Mouse (Mus musculus) midbrain, embryonic 11.5 days (tissue): ENCODE data around the gene Galnt3. TPM values are rescaled to one million over a fixed set of nuclear protein-coding genes. Genes with fewer than 3 reads are reported as not detected.

Experiments
- ATAC-seq: fragments of 200-750 bp; cut with Nextera tagmentation; 2 replicates; pipeline ENCODE4 v1.8.0; 2017; ENCODE audit warnings: moderate TSS enrichment, moderate library complexity; ENCODE audit not compliant: low FRiP score
- DNase-seq: peaks from one replicate; pipeline ENCODE4 v3.0.0; 2015; ENCODE audit warnings: low spot score; ENCODE audit errors: missing footprints
- H3K27ac ChIP-seq: fragments of 300-500 bp; sonication (generic); 2 replicates; pipeline ENCODE4 v1.5.1; 2014; ENCODE audit warnings: low read depth, low read length
- H3K27me3 ChIP-seq: fragments of 300-500 bp; sonication (generic); 2 replicates; pipeline ENCODE4 v1.6.1; 2014; ENCODE audit warnings: mild to moderate bottlenecking, low read length, moderate library complexity, mixed read lengths; ENCODE audit not compliant: control insufficient read depth, insufficient read depth
- H3K36me3 ChIP-seq: fragments of 300-500 bp; sonication (generic); 2 replicates; pipeline ENCODE4 v1.6.1; 2014; ENCODE audit warnings: mild to moderate bottlenecking, low read length, moderate library complexity, mixed read lengths; ENCODE audit not compliant: control insufficient read depth, insufficient read depth
- H3K4me1 ChIP-seq: fragments of 300-500 bp; sonication (generic); 2 replicates; pipeline ENCODE4 v1.6.1; 2014; ENCODE audit warnings: low read length; ENCODE audit not compliant: control insufficient read depth, insufficient read depth
- H3K4me2 ChIP-seq: fragments of 300-500 bp; sonication (generic); 2 replicates; pipeline ENCODE4 v1.6.1; 2014; ENCODE audit warnings: mild to moderate bottlenecking, moderate library complexity
- H3K4me3 ChIP-seq: fragments of 300-500 bp; sonication (generic); 2 replicates; pipeline ENCODE4 v1.5.1; 2014; ENCODE audit warnings: low read depth, low read length
- H3K9ac ChIP-seq: fragments of 300-500 bp; sonication (generic); 2 replicates; pipeline ENCODE4 v1.6.1; 2014; ENCODE audit warnings: low read length
- H3K9me3 ChIP-seq: fragments of 300-500 bp; sonication (generic); 2 replicates; pipeline ENCODE4 v1.6.1; 2016; ENCODE audit warnings: low read length; ENCODE audit not compliant: control insufficient read depth
- WGBS: fragments of 180-500 bp; shearing (Covaris S2); extraction: QIAGEN DNeasy Blood & Tissue Kit; methylation state at CpG from one replicate; pipeline ENCODE4 v1.1.7; 2014; 5-methylcytosine and 5-hydroxymethylcytosine counted together
- polyA plus RNA-seq: library from polyadenylated mRNA; unstranded; fragments of >200 nt; fragmentation: Nextera tagmentation; extraction: Ambion mirVana; gene quantifications from 2 replicates; pipeline ENCODE4 v1.2.1, GENCODE M21; 2014

Gene Galnt3
- polyA plus RNA-seq, 1 experiment from 2014 or later = 1.1 TPM

- Histone ChIP-seq H3K27ac (no peak overlapping the region; the same call in 1 of the 2 replicates), H3K27me3 (no peaks in the 10 kb centered on the region), H3K4me3 (no peak overlapping the region), H3K4me2 (no peak overlapping the region), H3K9me3 (no peaks in the 10 kb centered on the region), H3K9ac (no peak overlapping the region), H3K36me3 (no peaks in the 10 kb centered on the region), H3K4me1 (peaks cover 15% of the 10 kb centered on the region)
- 75% methylated on average over 9 of the region's 9 CpGs for WGBS
- ATAC-seq (peak; percentile 61), DNase-seq (peak; percentile 91)
Observed at GRCm38 (mm10) chr2:66041917-66042419, 82.8 kb downstream of the Galnt3 start.

- ATAC-seq (no peak), DNase-seq (no peak)
- Histone ChIP-seq H3K27ac (peak overlapping the region; percentile 30; the same call in 1 of the 2 replicates), H3K36me3 (no peaks in the 10 kb centered on the region), H3K4me1 (peaks cover 15% of the 10 kb centered on the region), H3K27me3 (no peaks in the 10 kb centered on the region), H3K9me3 (no peaks in the 10 kb centered on the region), H3K9ac (no peak overlapping the region), H3K4me3 (no peak overlapping the region), H3K4me2 (no peak overlapping the region)
- 75% methylated on average over 21 of the region's 21 CpGs for WGBS
Observed at GRCm38 (mm10) chr2:66041203-66041916, 83.4 kb downstream of the Galnt3 start.

GRCm38 (mm10) chr2:66040611-66041010 is 84.2 kb downstream of the Galnt3 start:
- ATAC-seq (no peak), DNase-seq (no peak)
- Histone ChIP-seq H3K9ac (no peak overlapping the region), H3K4me3 (no peak overlapping the region), H3K4me1 (peaks cover 15% of the 10 kb centered on the region), H3K4me2 (no peak overlapping the region), H3K27me3 (no peaks in the 10 kb centered on the region), H3K27ac (no peak overlapping the region), H3K9me3 (no peaks in the 10 kb centered on the region), H3K36me3 (no peaks in the 10 kb centered on the region)

- Histone ChIP-seq H3K4me1 (peaks cover 3% of the 10 kb centered on the region; the same call in 1 of the 2 replicates), H3K27ac (no peak overlapping the region), H3K27me3 (no peaks in the 10 kb centered on the region), H3K4me3 (no peak overlapping the region), H3K4me2 (no peak overlapping the region), H3K36me3 (no peaks in the 10 kb centered on the region), H3K9me3 (no peaks in the 10 kb centered on the region), H3K9ac (no peak overlapping the region)
- 70% methylated on average over 9 of the region's 9 CpGs for WGBS
- ATAC-seq = peak; percentile 71
- DNase-seq = no peak
Observed at GRCm38 (mm10) chr2:66034907-66035679, 89.7 kb downstream of the Galnt3 start.

Other genes starting within 250 kb of the Galnt3 start
- gene Ttc21b, start 131.6 kb upstream of the Galnt3 start, polyA plus RNA-seq = 15.1 and 17.4 TPM in 2 replicates